Mouse (Mus musculus): Measurements from ENCODE around the gene Jpt1.

- TF ChIP-seq CTCF (IDR thresholded peaks at IDR 0.05; ENCODE audit: control insufficient read depth, insufficient read depth, insufficient read length) (no peak), MAX (IDR thresholded peaks at IDR 0.05) (no peak), MYOG (IDR thresholded peaks at IDR 0.05; ENCODE audit: control insufficient read depth, extremely low read depth, insufficient read length) (no peak), USF1 (IDR thresholded peaks at IDR 0.05; ENCODE audit: low read depth) (no peak), MYOD1 (IDR thresholded peaks at IDR 0.05; ENCODE audit: control insufficient read depth, insufficient read length, low read depth) (no peak)
Measured at GRCm38 (mm10) chr11:115512407-115513183, 1.6 kb downstream of the Jpt1 start.
